Mouse (Mus musculus): ENCODE results near the gene Sh3tc1.

GRCm38 (mm10) chr5:35689374-35689773, 50.4 kb downstream of the Sh3tc1 start:
- no peak for TF ChIP-seq CTCF (IDR thresholded peaks at IDR 0.05; ENCODE audit: control insufficient read depth, insufficient read depth, low read length)
- no peak for TF ChIP-seq POLR2A (IDR thresholded peaks at IDR 0.05; ENCODE audit: borderline replicate concordance, control insufficient read depth, low read depth, low read length)

Data from bone marrow, adult 2 months (tissue).